Mouse (Mus musculus) adipocyte (in vitro differentiated cells): ENCODE results near the gene Acoxl.

Experiments
- DNase-seq: peaks from one replicate; pipeline ENCODE4 v3.0.0-alpha.2; 2016; ENCODE audit warnings: low spot score

The Acoxl gene

DNA sequence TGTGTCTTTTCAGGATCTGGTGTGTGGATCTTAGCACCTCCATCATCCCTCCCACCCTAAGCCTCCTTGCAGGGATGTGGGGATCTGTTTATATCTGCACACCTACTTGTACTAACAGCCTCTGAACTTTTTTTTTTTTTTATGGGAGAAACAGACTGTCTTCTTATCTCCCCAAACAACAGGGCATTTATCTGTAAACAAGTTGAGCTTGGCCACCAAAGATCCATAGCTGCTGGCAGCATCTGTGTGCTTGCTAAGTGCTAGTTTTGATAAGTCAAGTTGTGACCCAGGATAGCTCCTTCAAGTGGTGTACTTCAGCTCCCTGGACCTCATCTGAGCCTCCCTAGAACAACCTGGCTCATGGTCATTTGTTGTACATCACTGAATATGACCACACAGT, 305.3 kb downstream of the Acoxl start:
- no peak for DNase-seq

DNA sequence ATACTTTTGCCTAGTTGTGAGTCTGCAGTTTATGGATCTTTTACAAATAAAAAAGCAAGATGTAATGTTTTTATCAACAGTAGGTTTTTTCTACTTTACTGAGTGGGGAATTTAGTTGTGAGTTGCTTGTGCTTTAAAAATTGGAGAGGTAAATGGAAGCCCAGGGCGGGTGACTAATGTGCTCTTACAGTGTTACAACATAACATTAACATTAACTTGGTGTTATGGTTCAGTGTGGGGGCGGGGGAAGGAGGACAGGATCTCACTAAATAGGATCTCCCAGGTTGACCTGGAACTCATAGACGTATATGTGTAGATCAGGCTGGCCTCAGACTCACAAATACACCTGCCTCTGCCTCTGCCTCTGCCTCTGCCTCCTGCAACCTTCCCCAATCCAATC, 306.8 kb downstream of the Acoxl start:
- no peak for DNase-seq

DNA sequence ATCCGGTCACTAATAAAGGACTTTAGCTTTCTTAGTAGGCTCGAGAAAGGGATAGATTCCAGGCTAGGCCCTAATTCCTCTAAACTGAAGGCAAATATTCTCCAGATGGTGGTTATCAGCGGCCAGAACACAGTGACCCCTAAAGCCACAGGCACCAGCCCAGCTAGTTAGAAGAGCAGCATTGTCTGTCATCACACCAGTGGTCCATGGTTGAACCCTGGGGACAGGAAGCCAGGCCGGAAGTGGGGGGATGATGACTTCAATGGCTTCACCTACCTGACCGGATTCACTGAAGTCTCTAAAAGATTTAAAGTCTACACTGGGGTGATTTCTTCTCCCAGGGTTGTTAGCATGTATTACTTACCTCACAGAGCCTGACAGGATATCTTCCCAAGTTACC, 310.9 kb downstream of the Acoxl start:
- DNase-seq, result no peak

DNA sequence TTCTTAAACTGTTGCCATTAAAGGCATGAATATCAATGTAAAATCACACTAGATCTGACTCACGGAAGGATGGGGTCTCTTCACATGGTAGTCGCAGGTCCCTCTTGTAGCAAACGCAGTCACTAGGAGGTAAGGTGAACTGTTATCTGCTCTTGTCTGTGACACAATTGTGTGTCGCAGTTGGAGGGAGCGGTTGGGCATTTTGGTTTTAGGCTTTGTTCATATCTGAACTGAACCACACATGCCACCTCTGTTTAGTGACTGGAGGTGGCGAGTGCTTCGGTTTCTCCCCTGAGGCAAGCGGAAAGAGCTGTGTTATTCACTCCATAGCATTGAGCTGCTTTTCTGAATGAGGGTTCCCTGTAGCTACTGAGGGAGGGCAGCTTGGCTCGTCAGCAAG, 313.5 kb downstream of the Acoxl start:
- DNase-seq, result no peak

DNA sequence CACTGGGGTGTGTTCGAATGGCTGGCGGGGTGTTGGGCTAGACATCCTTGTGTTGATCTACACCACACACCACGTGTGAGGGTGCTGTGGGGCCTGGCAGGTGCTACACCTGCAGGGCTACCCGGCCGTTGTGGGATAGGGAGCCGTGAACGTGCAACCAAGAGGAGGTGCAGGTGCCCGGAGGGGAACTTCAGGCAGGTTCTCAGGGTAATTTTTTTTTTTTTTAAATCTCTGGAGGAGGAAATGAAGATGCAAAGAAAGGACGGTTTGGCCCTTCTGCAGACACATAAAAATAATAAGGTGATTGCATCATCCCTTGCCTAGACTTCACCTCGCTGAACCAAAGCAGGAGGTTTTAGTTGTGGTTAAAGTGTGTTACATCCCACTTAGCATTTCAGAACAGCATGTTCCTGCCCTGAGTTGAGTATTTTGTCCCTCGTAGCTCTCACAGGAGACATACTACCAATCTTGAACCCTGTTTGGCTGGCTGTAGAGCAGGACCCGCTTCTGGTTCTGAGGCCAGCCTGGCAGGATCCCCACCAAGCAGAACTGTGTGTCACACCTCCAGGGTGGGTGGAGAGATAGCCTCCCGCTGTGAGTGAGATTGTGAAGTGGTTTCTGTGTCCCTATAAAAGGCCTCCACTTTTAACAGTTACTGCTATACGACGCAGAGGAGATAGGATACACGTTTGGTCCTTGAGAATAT, 314.3 kb downstream of the Acoxl start:
- DNase-seq, result no peak

DNA sequence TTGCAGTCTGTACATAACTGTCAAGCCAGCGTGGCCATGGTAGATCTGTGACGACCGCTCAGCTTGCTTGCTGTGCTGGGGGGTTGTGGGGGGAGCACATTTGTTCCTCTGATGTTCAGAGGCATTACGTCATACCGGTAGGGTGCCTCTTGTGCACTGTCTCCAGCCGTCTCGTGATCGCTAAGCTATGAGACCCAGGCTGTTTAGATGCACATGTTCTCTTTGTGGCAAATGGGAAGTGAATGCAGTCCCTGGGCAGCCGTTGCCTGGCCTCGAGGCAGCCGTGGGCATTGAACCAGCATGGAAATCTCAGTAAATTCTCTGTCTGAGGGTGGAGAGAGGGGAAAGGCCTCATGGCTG, 314.9 kb downstream of the Acoxl start:
- DNase-seq, result no peak

DNA sequence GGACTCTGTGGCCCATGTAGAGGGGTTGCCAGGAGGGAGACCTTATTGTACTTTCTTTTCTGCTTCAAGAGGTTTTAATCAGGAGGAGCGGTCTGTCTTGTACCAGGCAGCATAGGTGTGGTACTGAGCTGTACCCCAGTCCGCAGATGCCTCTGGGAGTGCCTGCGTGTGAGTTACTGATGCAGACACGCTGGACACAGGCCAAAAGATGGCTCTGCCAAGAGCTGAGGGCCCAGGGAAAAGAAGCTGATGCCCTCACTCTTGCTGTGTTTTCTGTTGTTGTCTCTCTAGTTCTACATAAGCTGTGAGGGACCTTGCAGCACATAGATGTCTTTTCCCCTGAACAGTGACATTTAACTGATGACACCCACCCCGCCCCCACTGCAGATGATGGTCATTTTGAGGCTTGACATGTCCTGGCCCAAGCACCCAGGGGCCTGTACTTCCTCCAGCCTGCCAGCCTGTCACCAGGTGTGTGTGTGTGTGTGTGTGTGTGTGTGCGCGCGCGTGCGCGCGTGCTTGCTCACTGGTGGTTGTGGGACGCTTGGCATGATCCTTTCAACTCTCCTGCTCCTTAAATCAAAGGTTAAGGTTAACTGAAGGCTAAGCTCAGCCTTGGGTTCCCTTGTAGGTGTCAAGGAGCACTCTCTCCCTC, 316.9 kb downstream of the Acoxl start:
- no peak for DNase-seq

DNA sequence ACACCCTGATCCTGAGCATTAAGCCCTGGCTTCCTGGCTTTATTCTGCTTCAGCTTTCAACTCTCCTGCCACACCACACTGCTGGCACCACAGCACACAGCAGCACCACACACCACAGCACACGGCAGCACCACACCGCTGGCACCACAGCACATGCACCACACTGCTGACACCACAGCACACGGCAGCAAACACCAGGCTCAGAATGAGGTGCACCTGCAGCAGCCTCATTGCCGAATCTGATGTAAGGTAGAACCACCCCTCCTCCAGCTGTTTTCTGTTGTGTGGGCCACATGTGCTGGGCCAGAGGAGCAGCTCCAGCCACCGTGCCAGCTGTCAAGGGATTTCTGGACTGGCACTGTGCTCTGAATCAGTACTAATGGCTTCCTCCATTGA, 317.4 kb downstream of the Acoxl start:
- no peak for DNase-seq

DNA sequence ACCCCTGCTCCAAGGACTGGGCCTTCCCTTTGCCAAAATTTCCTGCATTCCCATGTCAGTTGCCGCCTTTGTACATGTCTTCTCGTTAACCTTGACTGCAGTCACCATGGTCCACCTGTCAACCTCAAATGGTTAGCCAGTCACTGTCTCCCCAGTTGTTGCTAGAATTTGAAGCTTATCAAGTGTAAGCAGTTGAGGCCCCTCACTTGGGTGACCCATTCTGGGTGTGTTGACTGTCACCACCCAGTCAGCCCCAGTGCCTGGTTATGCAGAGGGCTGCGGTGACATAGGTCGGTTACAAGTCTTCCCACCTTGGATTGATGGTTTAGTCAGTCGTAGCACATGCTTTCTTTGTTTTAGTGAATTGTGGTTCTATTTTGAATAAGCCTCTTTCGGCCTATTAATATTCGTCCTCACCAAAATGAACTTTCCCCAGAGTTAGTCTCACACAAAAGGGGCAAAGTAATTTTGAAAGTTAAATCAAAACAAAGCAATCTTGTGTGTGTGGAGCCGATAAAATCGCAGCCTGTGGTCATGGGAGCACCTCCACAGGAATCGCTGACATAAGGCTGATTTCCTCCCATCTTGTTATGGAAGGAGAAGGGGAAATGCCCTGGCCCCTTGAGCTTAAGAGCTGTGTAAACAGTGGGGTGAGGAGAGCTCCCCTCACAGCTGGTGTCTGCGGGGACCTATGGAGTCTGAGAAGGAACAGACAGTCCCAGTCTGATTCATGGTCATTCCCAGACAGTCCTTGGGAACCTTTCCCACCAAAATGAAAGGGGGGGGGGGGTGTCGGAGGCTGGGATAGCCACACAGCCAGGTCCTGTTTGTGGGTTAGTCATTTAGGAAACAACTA, 318.1 kb downstream of the Acoxl start:
- no peak for DNase-seq

DNA sequence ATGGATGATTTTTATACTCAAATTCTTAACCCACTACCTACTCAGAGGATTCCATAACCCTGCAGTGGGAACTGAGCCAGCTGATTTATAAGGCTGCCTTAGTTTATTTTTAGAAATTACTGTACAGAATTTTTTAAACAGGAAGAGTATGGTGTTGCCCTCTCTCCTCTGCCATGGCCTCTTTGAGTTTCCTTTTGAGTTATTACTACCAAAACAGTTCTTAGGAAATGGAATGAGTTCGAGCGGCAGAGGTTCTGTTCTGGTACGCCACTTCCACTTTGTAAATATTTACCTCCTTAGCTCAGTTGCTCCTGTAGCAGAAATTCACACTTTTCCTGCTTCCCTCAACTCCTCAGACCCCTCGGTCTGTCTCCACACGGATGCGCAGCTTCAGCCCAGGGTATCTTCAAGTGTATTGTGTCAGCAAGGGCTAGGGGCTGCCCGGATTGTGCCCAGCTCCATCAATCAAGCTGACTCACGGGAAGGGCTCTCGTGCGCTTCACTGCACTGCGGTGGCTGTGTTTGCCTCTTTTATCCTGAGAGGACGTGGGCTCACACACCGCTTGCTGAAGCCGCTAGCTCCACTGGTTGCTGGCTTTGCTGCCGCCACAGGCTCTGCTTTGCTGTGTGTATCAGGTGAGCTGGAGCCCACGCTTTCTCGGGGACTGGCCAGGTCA, 320.2 kb downstream of the Acoxl start:
- no peak for DNase-seq

DNA sequence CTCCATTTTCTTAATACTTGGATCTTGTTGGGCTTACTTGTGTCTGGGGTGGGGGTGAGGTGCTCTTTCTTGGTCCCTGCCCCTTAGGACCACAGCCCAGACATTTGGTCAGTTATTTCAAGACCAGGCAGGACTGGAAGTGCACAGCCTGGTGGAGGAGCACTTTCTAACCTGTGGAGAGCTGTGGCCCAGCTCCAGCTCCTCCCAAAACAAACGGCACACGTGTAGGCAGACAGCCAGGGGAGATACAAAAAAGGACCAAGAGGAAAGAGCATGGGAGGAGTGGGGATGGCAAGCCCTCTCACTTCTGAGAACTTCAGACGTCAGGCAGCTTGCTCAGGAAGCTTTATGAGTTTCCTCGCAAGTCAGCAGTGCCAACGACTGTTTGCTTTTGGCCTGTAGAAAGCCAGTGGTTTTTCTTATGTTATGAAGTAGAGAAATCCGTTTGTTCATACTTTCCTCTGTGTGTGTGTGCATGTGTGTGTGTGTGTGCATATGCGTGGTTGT, 321.0 kb downstream of the Acoxl start:
- DNase-seq, result no peak

DNA sequence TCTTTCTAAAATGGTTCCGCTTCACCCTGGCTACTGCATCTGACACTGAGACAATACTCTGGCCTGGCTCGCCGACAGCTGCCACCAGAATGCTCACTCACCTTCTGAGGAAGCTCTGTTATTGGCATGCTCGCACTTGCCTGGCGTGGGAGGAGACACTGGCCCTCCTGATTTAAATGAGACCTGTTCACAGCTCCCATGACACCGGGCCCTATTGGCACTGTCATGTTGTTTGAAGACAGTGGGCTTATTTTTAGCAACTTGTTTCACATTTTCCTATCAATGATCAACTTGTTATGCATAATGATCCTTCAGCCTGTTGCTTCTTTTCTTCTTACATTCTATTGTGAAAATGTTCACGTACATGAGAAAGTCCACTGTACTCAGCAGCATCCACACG, 324.5 kb downstream of the Acoxl start:
- DNase-seq, result no peak

DNA sequence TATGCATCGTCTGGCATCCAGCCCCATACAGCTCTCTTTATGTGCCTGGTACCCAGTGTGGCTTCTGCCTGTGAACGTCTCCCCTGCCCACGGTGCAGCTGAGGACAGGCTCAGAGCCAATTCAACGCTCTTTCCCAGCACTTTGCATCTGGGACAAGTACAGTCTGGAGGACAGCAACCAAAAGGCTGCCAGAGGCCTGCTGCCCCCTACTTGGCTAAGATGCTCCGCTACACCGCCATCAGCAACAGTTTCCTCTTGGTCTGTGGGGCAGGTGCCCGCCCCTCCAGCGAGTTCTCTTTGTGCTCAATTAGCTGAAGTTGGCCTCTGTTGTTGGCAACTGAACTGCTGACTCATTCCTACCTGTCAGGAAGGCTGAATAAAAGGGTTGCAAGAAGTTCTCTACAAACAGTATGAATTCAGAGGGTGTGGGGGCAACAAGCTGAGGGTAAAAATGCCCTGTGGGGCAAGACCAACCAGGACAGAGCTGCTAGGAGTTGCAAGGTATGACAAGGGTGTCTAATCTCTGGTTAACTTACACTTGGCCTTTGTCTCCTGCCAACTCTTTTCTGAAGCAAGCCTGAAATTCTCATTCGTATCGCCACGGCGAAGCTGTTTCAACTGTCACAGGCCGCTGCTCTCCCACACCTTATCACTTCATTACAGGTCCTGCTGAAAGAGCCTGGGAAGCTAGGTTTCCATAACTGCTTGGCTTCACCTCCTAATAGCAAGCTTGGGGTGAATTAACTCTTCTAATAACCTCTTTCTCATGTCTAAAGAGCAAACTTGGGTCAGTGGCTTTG, 328.1 kb downstream of the Acoxl start:
- DNase-seq, result no peak

DNA sequence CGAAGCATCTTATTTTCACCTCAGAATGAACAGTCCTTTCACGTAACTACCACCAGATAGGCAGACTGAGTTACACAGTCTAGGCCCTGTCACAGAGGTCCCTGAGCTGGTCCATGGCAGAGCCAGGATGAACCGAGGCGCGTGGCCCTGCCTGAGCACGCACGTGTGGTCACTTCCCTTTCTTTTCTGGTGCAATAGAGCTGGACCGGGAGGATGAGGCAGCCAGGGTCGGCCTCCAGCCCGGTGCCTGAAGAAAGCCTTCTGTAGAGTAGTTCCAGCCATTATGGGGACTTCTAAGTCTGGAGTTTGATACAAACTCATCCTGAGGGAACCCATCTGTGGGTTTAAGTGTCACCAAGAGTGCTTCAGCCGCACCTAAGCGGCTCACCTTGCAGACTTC, 329.3 kb downstream of the Acoxl start:
- DNase-seq, result no peak

DNA sequence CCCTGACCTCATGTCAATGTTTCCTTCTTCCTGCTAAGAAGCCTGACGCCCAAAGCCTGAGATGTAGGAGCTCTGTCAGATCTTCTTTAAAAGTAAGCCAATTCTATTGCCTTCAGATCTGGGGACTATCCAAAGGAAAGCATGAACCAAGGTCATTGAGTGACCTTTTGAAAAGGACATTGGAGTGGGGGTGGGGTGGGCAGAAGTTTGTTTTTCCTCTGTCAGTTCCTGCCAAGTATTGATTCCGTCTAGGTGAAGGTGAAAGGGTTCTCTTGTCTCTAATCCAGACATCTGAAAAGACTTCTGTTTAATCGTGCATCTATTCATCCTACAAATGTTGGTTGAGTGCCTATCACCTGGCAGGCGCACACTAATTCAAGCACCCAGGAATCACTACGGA, 330.8 kb downstream of the Acoxl start:
- no peak for DNase-seq

DNA sequence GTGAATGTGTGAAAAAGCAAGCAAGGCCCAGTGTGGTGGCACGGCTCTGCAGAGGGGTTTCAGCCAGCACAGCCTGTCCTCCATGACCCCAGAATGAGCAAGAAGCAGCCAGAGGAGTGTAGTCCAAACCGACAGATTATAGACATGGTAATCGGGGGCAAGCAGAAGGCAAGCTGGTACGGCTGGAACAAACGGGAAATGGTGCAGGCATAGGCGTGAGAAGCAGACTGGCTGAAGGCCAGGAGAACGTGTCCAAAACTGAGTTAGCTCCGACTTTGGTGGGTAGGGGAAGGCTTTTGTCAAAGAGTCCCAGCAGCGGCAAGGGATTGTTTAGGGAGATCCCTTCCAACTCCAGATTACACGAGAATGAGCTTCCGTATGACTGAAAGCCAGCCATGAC, 331.3 kb downstream of the Acoxl start:
- DNase-seq, result no peak

DNA sequence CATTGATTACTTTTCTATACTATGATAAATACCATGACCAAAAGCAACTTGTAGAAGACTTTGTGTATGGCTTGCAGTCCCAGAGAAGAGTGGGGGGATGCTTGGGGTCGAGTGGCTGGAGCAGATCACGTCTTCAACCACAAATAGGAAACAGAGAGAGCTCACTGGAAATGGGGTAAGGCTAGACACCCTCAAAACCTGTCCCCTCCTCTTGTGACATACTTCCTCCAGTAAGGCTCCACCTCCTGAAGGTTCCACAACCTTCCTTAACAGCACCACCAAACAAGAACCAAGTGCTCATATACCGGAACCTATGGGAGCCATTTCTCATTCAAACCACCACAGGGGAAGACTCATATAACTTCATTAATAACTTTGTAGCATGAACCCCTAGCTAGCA, 331.9 kb downstream of the Acoxl start:
- no peak for DNase-seq

DNA sequence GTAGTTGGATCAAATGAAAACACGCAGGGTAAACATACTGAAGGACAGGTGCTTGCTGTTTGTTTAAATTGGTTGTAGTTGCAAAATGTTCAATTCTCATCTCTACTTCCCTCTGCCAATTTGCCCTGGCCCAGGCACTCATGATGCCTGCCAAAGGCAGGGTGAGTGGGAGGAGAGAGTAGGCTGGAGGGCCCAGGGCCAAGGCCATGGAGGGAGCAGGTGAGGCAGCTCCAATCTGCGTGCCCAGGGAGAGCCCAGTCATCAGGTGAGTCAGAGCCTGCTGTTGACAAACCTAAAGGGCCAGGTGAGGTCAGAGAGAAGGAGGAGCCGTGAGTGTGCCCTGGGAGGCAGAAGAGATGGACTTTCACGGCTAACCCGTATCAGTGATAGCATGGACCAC, 333.6 kb downstream of the Acoxl start:
- peak; percentile 72 for DNase-seq
